Mouse (Mus musculus) forebrain, embryonic 12.5 days (tissue): ENCODE results near the gene Fam205a1. TPM values are rescaled to one million over a fixed set of nuclear protein-coding genes. Genes with fewer than 3 reads are reported as not detected.
"Not testable (repeated sequence)": the region's sequence is repeated elsewhere in the genome, so short reads cannot be mapped to it uniquely, and the experiment has no call there.

ENCODE experiments used
- ATAC-seq: fragments of 200-750 bp; cut with Nextera tagmentation; 2 replicates; pipeline ENCODE4 v1.8.0; 2017; ENCODE audit warnings: moderate TSS enrichment; ENCODE audit not compliant: low FRiP score
- H3K27ac ChIP-seq: fragments of 300-500 bp; sonication (generic); 2 replicates; pipeline ENCODE4 v1.5.1; 2016; ENCODE audit warnings: mild to moderate bottlenecking
- H3K27me3 ChIP-seq: fragments of 300-500 bp; sonication (generic); 2 replicates; pipeline ENCODE4 v1.6.1; 2016; ENCODE audit warnings: mild to moderate bottlenecking
- H3K36me3 ChIP-seq: fragments of 300-500 bp; sonication (generic); replicated peaks from 2 replicates; pipeline ENCODE4 v1.6.1; 2016; ENCODE audit warnings: mild to moderate bottlenecking
- H3K4me1 ChIP-seq: fragments of 300-500 bp; sonication (generic); 2 replicates; pipeline ENCODE4 v1.6.1; 2016
- H3K4me2 ChIP-seq: fragments of 300-500 bp; sonication (generic); 2 replicates; pipeline ENCODE4 v1.6.1; 2016; ENCODE audit warnings: mild to moderate bottlenecking, moderate library complexity
- H3K4me3 ChIP-seq: fragments of 300-500 bp; sonication (generic); replicated peaks from 2 replicates; pipeline ENCODE4 v1.5.1; 2016; ENCODE audit warnings: mild to moderate bottlenecking
- H3K9ac ChIP-seq: fragments of 300-500 bp; sonication (generic); 2 replicates; pipeline ENCODE4 v1.6.1; 2016; ENCODE audit warnings: mild to moderate bottlenecking
- H3K9me3 ChIP-seq: fragments of 300-500 bp; sonication (generic); 2 replicates; pipeline ENCODE4 v1.6.1; 2016
- WGBS: fragments of 180-500 bp; shearing (Covaris S2); methylation state at CpG from one replicate; pipeline ENCODE4 v1.1.7; 2016; 5-methylcytosine and 5-hydroxymethylcytosine counted together
- polyA plus RNA-seq: library from polyadenylated mRNA; unstranded; fragments of >200 nt; fragmentation: Nextera tagmentation; extraction: Ambion mirVana; gene quantifications from 2 replicates; pipeline ENCODE4 v1.2.1, GENCODE M21; 2016

The Fam205a1 gene
- polyA plus RNA-seq, 1 experiment from 2014 or later = not detected

DNA sequence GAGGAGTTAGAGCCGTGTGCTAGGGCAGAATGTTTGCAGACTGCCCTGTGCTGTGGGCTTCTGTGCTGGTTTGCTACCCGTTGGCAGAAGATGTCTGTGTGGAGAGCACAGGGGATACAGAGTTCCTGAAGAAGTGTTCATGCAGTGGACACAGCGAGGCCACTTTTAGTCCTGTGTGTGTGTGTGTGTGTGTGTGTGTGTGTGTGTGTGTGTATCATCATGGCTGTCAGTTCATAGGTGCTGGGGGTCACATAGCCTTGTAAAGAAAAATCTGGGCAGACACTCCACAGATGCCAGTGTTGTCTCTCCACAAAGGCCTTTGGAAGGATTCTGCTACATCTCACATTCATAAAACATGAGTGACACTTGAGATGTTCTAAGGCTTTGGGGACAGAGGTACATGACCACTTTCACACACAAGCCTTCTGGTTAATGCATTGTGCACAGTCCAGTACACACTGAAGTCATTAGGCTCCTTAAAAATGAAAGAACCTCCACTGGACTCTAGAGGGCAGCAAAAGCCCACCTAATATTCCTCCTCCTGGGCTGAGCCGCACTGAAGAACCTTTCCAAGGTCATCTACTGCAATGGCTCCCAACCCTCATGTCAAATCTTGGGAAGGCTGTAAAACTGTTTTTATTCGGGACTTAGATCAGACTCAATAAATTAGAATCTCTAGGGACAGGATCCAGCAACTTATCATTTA, 23.1 kb upstream of the Fam205a1 start:
- H3K9ac ChIP-seq = no peak overlapping the region
- ATAC-seq = peak; percentile 84
- no peaks in the 10 kb centered on the region for H3K9me3 ChIP-seq
- H3K4me1 ChIP-seq = no peaks in the 10 kb centered on the region
- H3K36me3 ChIP-seq = no peaks in the 10 kb centered on the region
- H3K27ac ChIP-seq = no peak overlapping the region
- no peaks in the 10 kb centered on the region for H3K27me3 ChIP-seq
- H3K4me3 ChIP-seq = no peak overlapping the region
- WGBS = 31% methylated on average over 5 of the region's 5 CpGs
- H3K4me2 ChIP-seq = no peak overlapping the region

DNA sequence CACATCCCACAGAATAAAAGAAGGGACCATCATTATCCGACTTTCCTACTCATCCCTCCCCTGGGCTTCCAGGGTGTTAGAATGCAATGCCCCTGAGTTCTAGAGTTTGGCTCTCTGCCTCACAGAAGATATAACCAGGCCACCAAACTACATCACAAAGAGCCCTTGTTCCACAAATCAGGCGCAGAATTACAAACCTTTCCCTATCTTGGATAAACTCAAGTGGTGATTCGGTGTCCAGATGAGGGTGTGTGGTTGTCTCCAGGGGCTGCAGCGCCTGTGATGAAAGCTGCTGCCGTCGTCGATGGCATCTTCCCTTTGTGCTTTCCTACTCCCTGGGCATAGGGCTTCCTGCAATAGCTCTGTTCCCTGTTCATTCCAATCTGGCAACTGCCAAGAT, 20.4 kb upstream of the Fam205a1 start, which contains the start of gene Fam205c:
Gene Fam205c (minus strand): TSS at position 101 of the 400 bp plus-strand sequence.
- Histone ChIP-seq H3K36me3 (no peaks in the 10 kb centered on the region), H3K4me3 (no peak within 1 kb of the TSS), H3K27ac (no peak within 1 kb of the TSS), H3K9ac (no peak within 1 kb of the TSS), H3K27me3 (peaks cover 3% of the 10 kb centered on the region; the same call in 1 of the 2 replicates), H3K4me1 (no peaks in the 10 kb centered on the region), H3K4me2 (no peak within 1 kb of the TSS), H3K9me3 (no peaks in the 10 kb centered on the region)
- no peak for ATAC-seq
- 89% methylated on average over 7 of the region's 7 CpGs for WGBS

DNA sequence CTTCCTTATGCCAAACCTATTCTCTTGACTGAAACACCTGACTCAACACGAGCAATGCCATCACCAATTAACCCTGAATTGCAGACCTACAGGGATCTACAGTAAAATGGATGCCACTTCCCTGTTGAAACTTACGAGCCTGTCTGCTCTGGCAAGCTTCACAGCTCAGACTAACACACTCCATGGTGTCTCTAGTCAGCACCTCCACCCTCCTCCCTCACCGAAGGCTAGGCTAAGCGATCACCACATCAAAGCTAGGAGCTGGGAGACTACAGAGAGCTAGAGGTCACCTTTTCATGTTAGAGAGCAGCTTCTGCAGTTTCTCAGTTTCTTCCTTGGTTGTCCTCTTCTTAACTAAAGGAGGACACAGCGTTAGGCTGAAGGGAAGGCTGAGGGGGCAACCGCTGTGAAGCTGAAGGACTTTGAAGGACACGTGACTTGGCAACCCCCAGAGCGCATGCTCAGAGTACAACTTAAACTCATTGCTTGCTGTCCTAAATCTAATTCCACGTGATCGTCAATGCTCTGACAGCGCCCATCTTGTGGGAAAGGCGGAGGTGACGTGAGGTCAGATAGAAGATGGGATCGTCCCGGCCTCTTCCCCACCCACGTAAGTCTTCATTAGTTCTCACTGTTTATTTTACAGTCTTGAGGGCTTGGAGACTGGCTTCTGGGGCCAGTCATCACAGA, 19.2 kb upstream of the Fam205a1 start:
- no peak for ATAC-seq
- Histone ChIP-seq H3K4me3 (no peak overlapping the region), H3K27ac (no peak overlapping the region), H3K27me3 (peaks cover 3% of the 10 kb centered on the region; the same call in 1 of the 2 replicates), H3K9me3 (no peaks in the 10 kb centered on the region), H3K4me1 (no peaks in the 10 kb centered on the region), H3K9ac (no peak overlapping the region), H3K4me2 (no peak overlapping the region), H3K36me3 (no peaks in the 10 kb centered on the region)
- WGBS = 90% methylated on average over 16 of the region's 16 CpGs

DNA sequence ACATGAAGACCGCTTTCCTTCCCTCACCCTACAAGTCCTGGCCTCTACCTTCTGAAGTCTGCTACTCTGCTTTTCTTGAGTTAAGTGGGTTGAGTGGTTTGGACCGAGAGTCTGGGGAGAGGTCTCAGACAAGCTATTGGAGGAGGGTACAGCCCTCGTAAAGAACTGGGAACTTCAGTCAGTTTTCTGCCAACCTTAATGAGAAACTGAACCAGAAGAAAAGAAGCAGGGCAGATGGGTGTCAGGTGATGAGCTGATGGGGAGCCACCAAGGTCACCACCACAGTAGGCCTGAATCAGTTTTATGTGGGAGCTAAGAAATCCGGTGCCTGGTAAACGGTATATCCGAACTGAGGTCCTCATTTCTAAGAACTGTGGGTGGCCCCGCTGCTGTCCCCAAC, 18.5 kb upstream of the Fam205a1 start:
- Histone ChIP-seq H3K36me3 (no peaks in the 10 kb centered on the region), H3K9ac (no peak overlapping the region), H3K4me1 (no peaks in the 10 kb centered on the region), H3K4me2 (no peak overlapping the region), H3K9me3 (no peaks in the 10 kb centered on the region), H3K27me3 (peaks cover 3% of the 10 kb centered on the region; the same call in 1 of the 2 replicates), H3K4me3 (no peak overlapping the region), H3K27ac (no peak overlapping the region)
- no peak for ATAC-seq
- 95% methylated on average over 7 of the region's 7 CpGs for WGBS

DNA sequence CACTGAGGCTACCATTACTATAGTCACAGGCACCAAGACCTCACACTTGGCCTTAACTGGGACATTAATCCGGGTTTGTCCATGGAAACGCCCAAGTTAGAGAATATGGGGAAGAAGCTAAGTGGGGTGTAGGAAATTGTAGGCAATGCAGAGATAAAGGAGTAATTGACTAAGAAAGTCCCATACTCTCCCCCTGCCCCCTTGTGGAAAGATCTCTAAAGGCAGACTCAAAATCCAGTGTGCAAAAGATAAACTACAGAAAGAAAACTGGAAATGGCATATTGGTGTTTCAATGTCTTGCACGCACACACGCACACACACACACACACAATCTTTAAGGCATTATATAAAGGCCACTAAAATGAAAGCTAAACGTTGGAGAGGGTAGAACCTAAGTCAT, 17.1 kb upstream of the Fam205a1 start:
- Histone ChIP-seq H3K4me2 (no peak overlapping the region), H3K4me1 (no peaks in the 10 kb centered on the region), H3K4me3 (no peak overlapping the region), H3K36me3 (no peaks in the 10 kb centered on the region), H3K27ac (no peak overlapping the region), H3K9me3 (no peaks in the 10 kb centered on the region), H3K27me3 (peaks cover 3% of the 10 kb centered on the region; the same call in 1 of the 2 replicates), H3K9ac (no peak overlapping the region)
- 86% methylated on average over 5 of the region's 5 CpGs for WGBS
- no peak for ATAC-seq

DNA sequence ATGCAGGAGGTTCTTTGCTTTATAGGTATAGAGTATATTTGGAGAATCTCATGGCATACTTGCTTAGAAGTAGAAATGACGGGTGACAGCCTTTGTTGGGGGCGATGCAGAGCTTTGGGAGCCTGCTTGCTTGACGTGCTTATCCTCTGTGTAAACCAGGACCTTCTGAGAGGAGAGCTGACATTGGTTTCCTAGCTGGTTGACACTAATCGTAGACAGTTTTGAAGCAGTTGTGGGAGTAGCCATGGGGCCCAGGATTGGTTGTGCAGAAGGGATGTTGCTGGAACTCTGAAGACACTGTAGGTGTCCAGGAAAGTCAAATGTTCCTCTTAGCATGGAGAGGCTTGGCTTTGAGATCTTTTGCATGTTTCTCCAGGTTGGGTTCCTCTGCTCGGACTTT, 14.5 kb upstream of the Fam205a1 start:
- no peaks in the 10 kb centered on the region for H3K4me1 ChIP-seq
- H3K9ac ChIP-seq = no peak overlapping the region
- no peak for ATAC-seq
- no peak overlapping the region for H3K4me2 ChIP-seq
- H3K27ac ChIP-seq = no peak overlapping the region
- H3K4me3 ChIP-seq = no peak overlapping the region
- H3K27me3 ChIP-seq = peaks cover 3% of the 10 kb centered on the region; the same call in 1 of the 2 replicates
- H3K9me3 ChIP-seq = no peaks in the 10 kb centered on the region
- WGBS = 85% methylated on average over 5 of the region's 5 CpGs
- no peaks in the 10 kb centered on the region for H3K36me3 ChIP-seq

DNA sequence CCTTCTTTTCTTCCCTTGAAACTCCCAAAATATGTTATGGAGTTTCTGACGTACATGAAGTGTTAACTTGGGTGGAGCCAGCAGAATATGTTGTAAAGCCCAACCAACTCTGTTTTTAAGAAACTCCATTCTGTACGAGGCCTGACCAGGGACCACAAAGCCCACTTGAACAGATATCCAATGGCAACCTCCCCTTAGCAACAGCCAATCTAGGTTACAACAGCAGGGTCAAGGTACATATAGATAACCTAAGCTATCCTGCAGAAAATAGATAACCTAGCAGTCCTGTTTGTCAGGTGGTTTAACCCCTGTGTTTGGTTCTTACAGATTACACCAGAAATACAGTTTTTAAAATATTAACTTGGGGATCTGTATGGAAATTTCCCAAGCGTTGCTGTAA, 13.7 kb upstream of the Fam205a1 start:
- Histone ChIP-seq H3K4me1 (no peaks in the 10 kb centered on the region), H3K27me3 (peaks cover 3% of the 10 kb centered on the region; the same call in 1 of the 2 replicates), H3K4me2 (no peak overlapping the region), H3K9me3 (no peaks in the 10 kb centered on the region), H3K9ac (no peak overlapping the region), H3K27ac (no peak overlapping the region), H3K4me3 (no peak overlapping the region), H3K36me3 (no peaks in the 10 kb centered on the region)
- 82% methylated on average over 3 of the region's 3 CpGs for WGBS
- ATAC-seq = no peak

DNA sequence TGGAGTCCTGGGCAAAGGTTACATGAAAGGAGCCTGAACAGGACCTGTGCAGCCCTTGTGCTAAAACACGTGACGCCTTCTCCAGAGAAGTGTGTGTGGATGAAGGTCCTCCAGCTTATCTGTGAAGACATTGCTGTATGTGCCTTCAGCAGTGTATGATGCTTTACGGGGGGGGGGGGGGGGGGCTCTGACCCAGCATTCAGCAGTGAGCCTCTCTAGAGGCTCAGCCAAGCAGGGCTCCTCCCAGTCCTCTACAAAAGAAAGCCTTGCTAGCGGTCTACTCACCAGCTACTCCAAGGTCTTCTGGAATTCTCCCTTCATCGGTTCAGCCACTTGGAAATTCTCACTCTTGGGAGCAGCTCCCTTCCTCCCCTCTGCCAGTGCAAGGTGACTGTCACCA, 9.8 kb upstream of the Fam205a1 start:
- H3K27me3 ChIP-seq, H3K4me2 ChIP-seq, H3K27ac ChIP-seq, H3K36me3 ChIP-seq, H3K9me3 ChIP-seq, ATAC-seq, H3K9ac ChIP-seq, H3K4me3 ChIP-seq, H3K4me1 ChIP-seq: not testable (repeated sequence)
- 87% methylated on average over 4 of the region's 5 CpGs for WGBS

DNA sequence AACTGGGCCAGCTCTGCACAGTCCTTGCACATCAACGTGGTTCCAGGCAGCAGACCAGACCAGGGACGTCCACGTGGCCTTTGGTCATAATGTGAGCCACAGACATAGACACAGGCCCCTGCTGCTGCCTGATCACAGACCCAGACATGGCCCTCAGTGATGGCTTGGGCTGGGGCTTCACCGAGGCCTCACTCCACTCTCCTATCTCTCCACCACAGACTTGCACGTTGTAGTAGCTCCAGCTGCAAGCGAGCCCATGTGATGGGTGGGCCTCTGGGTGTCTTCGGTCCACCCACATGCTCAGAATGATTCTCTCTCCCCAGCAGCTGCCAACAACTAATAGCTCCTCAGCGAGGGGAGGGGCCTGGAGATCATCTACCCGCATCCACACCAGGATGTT, 6.8 kb upstream of the Fam205a1 start:
- not testable (repeated sequence) for H3K9me3 ChIP-seq, H3K27me3 ChIP-seq, H3K4me1 ChIP-seq, H3K36me3 ChIP-seq, H3K9ac ChIP-seq, H3K4me3 ChIP-seq, H3K27ac ChIP-seq, H3K4me2 ChIP-seq, ATAC-seq
- WGBS = 85% methylated on average over 9 of the region's 9 CpGs

DNA sequence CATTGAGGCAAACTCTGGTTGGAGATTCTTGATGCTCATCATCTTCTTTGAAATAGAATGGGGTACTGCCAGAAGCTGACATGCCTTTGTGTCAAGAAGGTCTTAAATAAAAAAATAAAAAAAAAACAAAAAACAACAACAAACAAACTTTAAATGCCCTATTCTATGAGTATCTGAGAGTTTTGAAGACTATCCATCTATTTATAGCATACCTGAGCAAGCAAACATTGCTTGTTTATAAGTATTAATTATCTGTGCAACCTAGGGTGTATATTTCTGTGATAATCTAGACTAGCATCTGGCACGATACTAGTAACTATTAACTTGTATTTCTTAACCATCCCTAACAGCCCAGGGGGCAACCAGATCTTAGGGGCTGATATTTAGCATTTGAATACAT, 3.0 kb upstream of the Fam205a1 start, which contains the start of gene Gm12394:
Gene Gm12394 (minus strand): TSS at position 101 of the 400 bp plus-strand sequence.
- H3K9ac ChIP-seq, H3K36me3 ChIP-seq, H3K27me3 ChIP-seq, ATAC-seq, H3K9me3 ChIP-seq, H3K4me2 ChIP-seq, H3K27ac ChIP-seq, H3K4me1 ChIP-seq, H3K4me3 ChIP-seq: not testable (repeated sequence)
- WGBS = 83% methylated on average over 1 of the region's 1 CpGs
